Mouse (Mus musculus) layer of hippocampus, postnatal 36 days (tissue): ENCODE data around the gene Cdc42bpa. TPM values are rescaled to one million over a fixed set of nuclear protein-coding genes. Genes with fewer than 3 reads are reported as not detected.
"Not testable (repeated sequence)": the region's sequence is repeated elsewhere in the genome, so short reads cannot be mapped to it uniquely, and the experiment has no call there.

Experiments used
- DNase-seq, 2 experiments: peaks; one replicate each; pipeline ENCODE4 v3.0.0; 2022
- total RNA-seq, 2 experiments: library from RNA; stranded (reverse); gene quantifications; 2 replicates each; pipeline ENCODE4 v1.2.3; 2021

Cdc42bpa gene
- total RNA-seq, 2 experiments from 2014 or later: 239 to 246 TPM

DNA sequence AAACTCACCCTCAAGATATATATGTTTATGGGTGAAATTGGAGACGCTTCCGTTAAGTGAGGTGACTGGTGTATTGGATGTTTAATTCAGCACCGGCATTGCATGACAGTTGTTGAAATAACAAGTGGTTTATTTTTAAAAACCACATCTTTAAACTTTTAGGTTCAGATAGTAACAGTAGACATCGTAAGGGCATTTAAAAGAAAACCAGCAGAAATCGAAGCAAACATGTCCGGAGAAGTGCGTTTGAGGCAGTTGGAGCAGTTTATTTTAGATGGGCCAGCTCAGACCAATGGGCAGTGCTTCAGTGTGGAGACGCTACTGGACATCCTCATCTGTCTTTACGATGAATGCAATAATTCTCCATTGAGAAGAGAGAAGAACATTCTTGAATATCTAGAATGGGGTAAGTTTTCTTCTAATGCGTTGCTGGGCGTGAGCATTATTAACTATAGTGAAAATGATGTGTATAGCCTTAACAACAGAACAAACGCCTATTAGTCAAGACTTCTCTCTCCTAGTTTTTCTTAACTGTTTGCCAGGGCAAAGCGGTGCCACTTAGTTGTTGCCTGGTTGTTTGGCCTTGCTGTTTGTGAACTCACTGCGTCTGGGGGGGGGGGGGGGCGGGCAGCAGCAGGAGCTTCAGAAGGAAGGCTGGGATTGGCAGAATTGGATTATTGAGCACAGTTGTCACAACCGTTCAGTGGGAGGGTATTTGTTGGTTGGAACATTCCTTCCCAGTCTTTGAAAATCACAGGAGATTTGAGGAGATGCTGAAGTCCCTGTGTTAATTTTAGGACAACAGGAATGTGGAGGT is 818 bp downstream of the Cdc42bpa start:
- no peak for DNase-seq

DNA sequence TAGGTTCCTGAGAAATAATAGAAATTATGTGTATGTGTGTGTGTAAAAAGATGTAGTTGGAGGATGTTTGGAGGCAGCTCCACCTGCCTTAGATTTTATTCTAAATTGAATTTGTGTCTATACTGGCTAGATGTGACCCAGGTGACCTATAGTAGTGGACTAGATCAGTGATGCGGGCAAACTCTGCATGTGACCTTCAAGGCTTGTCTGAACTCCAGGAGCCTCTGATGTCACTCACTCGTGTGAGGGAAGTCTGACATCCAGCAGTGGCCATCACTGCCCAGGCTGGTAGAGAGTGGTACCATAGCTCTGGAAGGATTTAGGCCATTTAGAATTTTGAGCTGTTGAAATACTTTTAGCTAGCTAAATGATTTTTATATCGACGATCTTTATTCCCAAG is 1.5 kb downstream of the Cdc42bpa start:
- no peak for DNase-seq

DNA sequence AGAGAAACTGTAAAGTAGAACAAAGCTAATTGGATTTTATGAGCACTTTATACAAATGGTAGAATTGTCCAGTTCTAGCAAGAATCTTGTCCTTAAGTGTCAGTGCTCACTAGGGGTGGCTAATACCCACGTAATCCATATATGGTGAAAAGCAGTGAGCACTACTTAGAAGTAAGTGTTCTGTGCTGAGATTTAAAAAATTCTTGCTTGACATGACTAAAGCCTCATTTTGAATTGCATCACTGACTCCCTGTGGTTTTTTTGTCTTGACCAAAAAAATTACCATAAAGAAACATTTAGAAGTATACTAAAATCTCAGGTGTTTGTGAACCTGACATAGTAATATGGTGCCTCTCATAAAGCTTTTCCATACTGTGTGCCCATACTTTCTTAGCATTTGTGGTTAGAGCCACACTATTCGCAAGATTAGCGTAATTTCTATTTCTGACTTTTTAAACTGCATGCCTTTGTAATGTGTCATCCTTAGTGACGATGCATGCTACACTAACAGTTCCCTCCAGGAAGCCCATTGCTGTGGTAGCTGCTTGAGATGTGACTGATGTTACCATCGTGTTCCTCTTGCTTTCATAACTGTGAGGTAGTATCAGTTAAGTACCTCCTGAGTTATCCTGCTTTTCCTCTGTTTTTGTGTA is 9.6 kb downstream of the Cdc42bpa start:
- no peak for DNase-seq

DNA sequence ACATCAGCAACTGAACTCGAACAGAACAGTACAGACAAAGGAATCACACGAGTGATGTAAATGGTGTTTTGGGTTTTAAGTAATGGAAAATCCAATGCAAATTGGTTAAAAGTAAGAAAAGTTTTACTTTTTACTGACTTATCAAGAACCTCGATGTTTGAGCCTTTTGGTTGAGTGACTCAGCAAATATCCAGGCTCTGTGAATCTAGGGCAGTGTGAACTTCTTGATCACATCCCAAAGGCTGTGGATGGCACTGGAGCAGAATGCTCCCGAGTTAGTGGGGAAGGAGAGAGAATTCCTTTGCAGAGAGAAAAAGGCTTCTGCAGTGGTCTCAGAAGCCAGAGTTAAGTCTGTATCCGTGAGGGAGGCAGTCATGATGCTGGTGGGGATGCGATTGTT is 14.7 kb downstream of the Cdc42bpa start:
- no peak for DNase-seq

DNA sequence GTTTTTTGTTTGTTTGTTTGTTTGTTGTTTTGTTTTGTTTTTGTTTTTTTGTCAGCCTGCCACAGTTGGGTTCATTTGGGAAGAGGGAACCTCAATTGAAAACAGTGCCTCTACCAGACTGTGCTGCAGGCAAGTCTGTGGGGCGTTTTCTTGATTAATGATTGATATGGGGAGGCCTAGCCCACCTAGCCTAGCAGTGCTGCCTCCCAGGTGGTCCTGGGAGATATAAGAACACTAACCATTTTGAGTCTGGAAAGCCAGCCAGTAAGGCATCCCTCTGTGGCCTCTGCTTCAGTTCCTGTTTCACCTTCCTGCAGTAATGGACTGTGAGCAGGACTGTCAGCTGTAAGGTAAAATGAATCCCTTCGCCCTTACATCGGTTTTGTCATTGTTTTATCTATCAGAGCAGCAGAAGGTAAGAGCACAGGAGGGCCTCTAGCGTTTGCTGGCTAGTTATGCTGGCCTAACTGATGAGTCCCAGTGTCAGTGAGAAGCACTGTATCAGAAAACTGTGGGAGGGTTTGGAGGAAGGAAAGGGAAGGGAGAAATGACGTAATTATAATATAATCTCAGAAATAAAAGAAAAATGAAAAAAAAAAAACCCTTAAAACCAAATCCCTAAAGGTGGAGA is 15.5 kb downstream of the Cdc42bpa start:
- DNase-seq: no peak

DNA sequence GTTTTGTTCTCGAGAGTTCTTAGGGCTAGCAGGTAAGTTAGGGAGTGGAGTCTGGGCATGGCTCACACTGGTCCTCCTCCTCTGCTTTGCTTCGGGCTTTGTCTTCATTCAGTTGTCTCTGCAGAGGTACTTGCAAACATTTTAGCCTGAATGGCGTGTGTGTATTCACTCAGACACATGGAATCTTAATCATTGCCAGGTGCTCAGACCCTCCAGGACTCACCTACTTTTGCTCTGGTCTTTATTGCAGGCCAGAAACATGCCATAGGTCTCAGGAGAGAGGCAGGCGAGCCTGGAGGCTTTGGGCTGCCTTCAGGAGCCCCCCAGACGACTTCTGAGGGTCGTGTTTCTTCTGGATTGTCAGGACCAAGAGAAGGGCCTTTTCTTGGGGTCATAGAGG is 17.2 kb downstream of the Cdc42bpa start:
- DNase-seq: no peak

DNA sequence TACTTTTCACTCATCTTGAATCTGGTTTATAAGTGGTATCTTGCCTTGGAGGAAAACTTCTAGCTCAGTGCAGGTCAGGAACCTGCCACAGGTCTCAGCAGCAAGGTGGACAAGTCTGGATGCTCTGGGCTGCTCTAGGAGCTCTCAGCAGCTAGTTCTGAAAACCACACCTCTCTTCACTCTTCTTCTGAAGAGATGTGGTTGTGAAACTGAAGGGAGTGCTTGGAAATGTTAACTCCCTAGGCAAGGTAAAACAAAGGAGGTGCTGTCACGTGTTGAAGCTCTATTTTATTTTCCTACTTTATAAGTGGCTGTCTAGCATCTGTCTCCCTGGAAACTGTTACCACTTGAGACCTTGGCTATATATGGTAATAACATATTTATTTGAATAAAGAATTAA is 18.5 kb downstream of the Cdc42bpa start:
- DNase-seq: no peak

DNA sequence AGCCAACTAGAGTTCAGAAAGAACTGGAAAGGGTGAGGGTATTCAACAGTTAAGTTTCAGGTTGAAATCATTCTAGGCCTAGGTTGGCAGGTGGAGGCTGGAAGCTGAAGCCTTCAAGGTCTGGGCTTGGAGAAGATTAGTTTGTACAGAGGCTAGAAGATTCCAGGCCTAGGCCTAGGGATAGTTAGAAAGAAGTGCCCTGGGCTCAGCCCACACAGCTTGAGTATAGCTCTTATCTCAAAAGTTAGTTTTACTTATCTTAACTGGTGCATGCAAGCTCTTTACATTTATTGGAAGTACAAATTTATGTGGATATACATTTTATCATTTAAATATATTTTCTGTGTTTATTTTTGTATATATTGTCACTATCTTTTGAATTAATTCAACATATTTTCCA is 21.4 kb downstream of the Cdc42bpa start:
- DNase-seq: no peak

DNA sequence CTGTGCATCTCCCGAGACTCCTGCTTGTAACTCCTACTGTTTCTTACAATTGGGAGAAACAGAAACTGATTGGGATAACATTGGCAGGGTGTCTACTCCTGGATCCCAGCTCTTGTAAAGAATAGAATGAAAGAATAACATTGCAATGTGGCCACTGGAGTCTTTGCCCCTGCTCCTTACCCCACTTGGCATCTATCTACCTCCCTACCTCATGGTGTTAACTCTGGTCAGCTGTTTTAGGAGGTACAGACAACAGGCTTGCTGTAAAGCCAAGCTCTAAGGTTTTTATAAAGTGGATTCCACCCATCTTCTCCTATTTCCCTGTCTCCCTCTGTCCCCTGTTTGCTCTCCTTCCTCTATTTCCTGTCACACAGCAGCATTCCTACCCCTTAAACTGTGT is 21.9 kb downstream of the Cdc42bpa start:
- no peak for DNase-seq

DNA sequence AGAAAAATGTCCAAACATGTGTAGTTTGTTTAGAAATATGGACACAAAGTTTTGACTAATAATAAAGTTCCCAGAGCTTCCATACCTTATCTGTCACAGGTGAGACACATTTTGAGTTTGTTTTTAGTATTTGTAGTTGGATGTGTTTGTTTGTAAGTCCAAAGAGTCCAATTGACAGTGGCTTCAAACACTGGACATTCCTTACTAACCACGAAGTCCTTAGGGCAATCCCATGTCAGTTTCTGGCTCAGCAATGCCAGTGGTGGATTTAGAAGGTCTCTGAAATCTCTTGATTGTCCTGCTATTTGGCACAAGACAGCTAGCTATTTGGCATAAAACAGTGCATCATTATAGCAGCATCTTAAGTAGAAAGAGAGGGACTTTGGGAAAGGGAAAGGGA is 22.7 kb downstream of the Cdc42bpa start:
- no peak for DNase-seq

DNA sequence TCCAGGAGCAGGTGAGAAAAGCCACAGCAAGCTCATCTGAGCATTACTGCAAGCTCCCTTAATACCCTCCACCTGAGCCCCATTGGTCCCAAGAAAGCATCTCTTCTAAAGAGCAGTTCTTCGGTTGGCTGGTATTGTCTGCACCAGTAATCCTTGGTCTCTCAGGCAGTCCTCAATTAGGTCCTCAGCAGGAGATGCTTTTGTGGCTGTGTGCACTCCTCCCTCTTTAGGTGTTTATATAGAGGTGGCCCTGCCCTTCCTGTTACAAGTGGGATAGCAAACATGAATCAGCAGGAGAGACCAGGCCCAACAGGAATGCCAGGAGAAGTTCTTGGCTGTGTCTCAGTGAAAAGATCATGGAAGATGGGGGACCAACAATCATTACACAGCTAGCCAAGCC is 23.9 kb downstream of the Cdc42bpa start:
- DNase-seq: no peak

DNA sequence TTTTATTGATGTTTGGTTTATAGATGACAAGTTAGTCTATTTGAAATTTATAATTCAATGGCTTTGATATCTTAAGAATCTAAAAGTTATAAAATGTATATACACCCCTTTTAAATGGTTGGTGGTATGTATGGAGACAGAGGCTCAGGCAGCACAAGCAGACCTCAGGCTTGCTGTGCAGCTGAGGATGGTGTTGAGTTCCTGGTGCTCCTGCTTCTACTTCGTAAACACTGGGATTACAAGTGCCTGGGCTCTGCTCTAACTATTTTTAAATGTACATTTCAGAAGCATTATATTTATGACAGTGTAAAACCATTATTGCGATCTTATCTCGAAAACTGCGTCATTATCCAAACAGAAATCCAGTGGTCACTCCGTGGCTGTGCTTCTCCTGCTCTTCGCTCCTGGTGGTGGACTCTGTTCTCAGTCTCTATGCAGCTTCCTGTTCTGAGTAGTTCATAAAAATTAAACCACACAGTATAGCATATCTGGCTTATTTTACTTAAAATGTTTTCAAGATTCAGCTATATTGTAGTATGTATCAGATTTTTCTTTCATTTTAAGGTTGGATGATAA is 31.5 kb downstream of the Cdc42bpa start:
- DNase-seq: no peak

DNA sequence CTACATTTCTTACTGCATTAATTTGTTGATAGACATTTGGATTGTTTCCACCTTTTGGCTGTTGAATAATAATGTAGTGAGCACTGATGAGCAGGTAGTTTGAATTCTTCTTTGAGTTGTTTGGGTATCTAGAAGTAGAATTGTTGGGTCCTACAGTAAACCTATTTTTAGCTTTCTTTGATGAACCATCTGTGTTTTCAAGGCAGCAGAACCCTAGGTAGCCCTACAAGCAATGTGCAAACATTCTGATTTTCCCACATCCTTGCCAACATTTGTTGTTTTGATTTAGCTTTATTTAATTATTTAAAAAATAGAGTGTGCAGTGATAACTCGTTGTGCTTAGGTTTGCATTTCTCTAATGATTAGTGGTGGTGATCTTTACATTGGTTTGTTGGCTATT is 32.0 kb downstream of the Cdc42bpa start:
- DNase-seq: no peak

DNA sequence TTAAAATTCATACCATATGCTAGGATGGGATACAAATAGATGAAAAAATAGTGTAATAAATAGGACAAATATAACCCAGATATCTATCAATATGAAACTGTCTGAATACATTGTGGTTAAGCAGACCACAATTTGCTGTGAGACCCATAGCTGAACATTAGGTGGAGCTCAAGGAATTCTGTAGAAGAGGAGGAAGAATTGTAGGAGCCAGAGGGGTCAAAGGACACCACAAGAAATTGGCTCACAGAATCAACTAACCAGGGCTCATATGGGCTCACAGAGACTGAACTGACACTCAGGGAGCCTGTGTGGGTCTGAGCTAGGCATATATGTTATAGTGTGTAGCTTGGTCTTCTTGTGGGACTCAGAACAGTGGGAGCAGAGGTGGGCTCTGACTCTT is 47.8 kb downstream of the Cdc42bpa start:
- no peak for DNase-seq

DNA sequence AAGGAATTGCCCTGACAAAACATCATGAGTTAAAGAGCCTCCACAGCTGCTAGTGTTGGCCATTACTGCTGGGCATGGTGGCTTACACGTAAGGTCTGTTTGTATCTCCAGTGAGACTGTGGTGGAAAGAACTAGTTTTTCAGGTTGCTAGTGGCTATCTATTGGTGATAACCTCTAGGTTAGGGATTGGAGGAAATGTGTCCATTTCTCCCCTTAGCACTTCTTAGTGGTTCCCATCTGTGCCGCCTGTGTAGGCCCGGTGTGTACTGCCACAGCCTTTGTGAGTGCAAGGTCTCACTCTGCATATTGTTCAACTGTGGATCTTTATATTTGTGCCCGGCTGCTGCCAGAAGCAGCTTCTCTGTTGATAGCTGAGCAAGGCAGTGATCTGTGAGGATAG is 53.2 kb downstream of the Cdc42bpa start:
- DNase-seq: no peak

DNA sequence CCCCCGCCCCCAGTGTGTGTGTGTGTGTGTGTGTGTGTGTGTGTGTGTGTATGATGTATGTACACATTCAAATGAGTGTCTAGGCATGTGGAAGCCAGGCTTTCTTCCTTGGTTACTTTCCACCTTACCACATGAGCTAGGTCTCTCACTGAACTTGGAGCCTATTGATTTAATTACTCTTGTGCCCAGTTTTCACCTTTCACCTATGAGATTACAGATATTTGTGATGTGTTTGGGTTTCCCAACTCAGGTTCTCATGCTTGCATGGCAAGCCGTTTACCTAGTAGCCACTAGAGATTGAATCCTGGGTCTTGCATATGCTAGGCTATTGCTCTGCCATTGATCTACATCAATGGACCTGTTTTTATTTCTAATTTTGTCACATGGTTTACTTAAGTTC is 57.9 kb downstream of the Cdc42bpa start:
- no peak for DNase-seq

DNA sequence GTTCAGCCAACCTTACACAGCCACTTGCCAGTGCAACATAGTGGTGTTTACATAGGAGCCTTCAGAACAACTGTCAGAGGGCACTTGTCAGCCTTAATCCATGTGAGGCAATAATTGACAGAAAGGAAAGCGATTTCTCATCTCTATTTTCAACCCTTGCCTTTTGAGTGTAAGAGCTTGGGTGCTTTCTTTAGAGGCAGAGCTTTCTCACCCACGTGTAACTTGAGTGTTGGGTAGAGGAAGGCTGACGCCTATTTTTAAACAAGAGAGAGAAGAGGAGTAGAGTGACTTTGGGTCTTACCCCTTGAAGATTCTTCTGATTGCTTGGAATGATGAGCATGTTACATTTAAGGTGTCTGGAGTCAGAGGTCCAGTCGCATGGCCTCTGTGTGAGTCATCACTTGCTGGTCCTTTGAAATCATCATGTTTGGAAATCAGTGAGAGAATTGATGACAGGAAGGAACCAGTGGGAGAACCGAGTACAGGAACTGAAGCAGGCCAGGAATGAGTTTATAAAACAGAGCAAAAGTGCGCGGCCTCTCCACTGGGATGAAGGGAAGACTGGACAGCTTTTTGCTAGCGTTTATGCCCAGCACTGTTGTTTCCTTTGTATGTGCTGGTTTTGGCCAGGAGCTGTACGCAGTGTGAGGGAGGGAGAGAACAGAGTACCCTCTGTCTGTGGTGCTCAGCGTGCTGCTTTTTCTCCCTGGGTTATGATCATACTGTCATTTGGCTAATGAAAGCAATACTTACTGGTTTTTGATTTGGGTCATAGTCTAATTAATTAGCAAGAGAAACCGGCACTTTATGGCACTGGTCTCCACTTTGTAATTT is 61.4 kb downstream of the Cdc42bpa start:
- no peak for DNase-seq

DNA sequence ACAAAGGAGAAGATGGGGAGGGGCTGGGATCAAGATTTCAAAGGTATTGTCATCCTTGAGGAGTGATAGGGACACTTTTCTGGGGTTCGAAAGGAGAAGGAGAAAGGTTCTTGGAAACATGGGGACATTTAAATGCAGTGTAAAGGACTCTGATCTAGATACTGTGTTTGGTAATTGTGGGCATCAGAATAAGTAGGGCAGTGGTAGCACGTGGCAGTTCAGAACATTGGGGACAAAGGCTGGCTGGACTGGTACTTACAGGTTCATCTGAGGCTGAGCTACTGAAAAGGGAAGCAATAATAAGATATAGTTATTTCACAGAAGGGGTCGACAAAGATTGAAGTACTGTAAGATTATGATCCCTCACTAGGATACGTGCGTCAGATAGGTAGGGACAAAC is 63.2 kb downstream of the Cdc42bpa start:
- no peak for DNase-seq

DNA sequence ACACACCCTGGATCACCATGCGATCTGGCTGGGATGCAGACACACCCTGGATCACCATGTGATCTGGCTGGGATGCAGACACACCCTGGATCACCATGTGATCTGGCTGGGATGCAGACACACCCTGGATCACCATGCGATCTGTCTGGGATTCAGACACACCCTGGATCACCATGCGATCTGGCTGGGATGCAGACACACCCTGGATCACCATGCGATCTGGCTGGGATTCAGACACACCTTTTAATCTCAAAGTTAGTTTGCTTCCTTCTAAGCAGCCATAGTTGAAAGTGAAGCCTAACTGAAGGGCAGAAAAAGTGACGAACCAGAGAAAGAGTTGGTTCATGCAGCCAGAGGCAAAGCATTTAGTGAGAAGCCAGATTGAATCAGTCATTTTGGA is 69.6 kb downstream of the Cdc42bpa start:
- DNase-seq: not testable (repeated sequence)

DNA sequence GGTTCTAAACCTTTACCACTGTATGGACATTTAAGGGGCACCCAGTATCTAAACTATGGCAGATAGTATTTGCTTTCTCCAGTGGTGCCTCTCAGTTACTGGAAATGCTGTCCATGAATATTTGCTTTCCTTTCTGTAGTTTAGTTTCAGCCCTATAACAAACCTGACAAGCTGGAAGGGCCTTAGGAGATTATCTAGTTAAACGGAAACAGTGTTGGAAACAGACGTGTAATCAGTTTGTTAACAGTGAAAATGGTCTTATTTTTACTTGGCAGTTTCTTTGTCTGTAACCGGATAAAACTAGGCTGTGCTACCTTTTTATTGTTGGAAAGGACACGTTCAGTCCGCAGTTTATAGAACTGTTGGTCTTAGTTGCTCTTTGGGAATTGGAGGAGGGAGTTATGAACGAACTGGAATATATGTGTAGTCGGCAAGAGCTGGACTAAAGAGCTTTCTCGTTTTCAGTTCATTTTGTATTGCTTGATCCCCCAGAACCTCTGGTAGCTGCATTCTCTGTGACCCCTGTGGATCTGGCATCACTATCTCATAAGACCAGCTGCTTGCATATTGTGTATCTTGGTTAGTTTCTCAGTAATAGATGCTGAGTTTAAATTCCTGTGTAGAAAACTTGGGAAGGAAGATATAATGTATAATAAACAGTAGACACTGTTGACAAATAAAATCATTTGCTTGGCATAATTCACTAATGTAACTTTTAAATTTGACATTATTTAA is 70.5 kb downstream of the Cdc42bpa start:
- no peak for DNase-seq

DNA sequence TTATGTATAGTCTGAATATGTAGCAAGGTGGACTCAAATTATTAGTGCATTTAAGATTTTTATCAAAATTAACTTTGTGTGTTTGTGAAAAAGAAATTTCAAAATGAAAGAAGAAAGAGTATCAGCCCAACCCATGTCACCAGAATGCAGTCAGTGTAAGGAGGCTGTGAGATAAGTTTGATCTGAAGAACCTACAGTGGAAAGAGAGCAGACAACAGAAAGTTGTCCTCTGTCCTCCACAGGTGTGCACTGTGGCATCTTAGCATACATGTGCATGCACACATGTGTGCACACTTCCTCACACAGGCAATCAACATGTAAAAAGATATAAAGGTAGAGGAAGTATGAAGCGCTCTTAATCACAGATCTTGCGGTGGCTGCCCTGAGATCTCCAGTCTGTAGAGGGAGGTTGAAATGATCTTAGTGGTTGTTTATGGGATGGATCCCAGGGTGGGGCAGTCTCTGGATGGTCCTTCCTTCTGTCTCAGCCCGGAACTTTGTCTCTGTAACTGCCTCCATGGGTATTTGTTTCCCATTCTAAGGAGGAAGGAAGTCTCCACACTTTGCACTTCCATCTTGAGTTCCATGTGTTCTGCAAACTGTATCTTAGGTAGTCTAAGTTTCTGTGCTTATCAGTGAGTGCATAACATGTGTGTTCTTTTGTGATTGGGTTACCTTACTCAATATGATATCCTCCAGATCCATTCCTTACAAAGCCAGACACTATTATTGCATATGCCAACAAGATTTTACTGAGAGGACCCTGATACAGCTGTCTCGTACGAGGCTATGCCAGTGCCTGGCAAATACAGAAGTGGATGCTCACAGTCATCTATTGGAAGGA is 71.7 kb downstream of the Cdc42bpa start:
- DNase-seq: no peak
